Mouse (Mus musculus) hindbrain, embryonic 10.5 days (tissue): ENCODE measurements at regions not wholly inside any gene's neighbourhood (a gene's known extent, or its start where the extent isn't known, plus 50 kb on each side); places are given as distances from the start of the nearest gene placed in this dataset.
A peak's percentile ranks its signal among the peaks of the same experiment; 100 is the strongest.

Source experiments
- DNase-seq: peaks from one replicate; pipeline ENCODE4 v3.0.0-alpha.2; 2017; ENCODE audit warnings: low spot score
- H3K27ac ChIP-seq: fragments of 300-500 bp; sonication (generic); 2 replicates; pipeline ENCODE4 v1.5.1; 2016; ENCODE audit warnings: mild to moderate bottlenecking, moderate library complexity
- H3K27me3 ChIP-seq: fragments of 300-500 bp; sonication (generic); 2 replicates; pipeline ENCODE4 v1.6.1; 2016; ENCODE audit warnings: mild to moderate bottlenecking; ENCODE audit not compliant: poor library complexity, insufficient read depth, severe bottlenecking
- H3K36me3 ChIP-seq: fragments of 300-500 bp; sonication (generic); 2 replicates; pipeline ENCODE4 v1.6.1; 2016; ENCODE audit warnings: mild to moderate bottlenecking, moderate library complexity
- H3K4me1 ChIP-seq: fragments of 300-500 bp; sonication (generic); replicated peaks from 2 replicates; pipeline ENCODE4 v1.6.1; 2016; ENCODE audit warnings: mild to moderate bottlenecking
- H3K4me3 ChIP-seq: fragments of 300-500 bp; sonication (generic); 2 replicates; pipeline ENCODE4 v1.5.1; 2016; ENCODE audit warnings: mild to moderate bottlenecking, moderate library complexity
- H3K9me3 ChIP-seq: fragments of 300-500 bp; sonication (generic); 2 replicates; pipeline ENCODE4 v1.6.1; 2016; ENCODE audit warnings: mild to moderate bottlenecking, moderate library complexity
- WGBS: fragments of 180-500 bp; shearing (Covaris S2); methylation state at CpG from one replicate; pipeline ENCODE4 v1.1.7; 2016; 5-methylcytosine and 5-hydroxymethylcytosine counted together

DNA sequence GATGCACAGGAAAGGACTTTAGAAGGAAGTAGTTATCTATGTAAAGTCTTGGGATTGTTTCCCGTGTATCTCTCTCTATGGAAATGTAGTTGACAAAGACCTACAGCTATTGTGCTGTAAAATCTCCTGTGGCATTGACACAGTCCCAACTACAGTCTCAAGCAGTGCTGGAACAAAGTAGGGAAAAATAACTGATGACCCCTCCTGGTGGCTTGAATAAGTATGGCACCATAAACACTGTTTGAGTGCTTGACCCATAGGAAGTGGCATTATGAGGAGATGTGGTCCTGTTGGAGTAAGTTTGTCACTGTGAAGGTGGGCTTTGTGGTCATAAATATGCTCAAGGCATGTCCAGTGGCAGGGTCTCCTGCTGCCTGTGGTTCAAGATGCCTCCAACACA is 928.4 kb upstream of the Mms22l start:
- peaks cover 8% of the 10 kb centered on the region; the same call in 1 of the 2 replicates for H3K9me3 ChIP-seq
- no peaks in the 10 kb centered on the region for H3K4me1 ChIP-seq
- WGBS = 48% methylated on average over 1 of the region's 1 CpGs
- no peaks in the 10 kb centered on the region for H3K36me3 ChIP-seq
- H3K27me3 ChIP-seq = no peaks in the 10 kb centered on the region
- DNase-seq = no peak
- H3K27ac ChIP-seq = no peak overlapping the region
- no peak overlapping the region for H3K4me3 ChIP-seq

DNA sequence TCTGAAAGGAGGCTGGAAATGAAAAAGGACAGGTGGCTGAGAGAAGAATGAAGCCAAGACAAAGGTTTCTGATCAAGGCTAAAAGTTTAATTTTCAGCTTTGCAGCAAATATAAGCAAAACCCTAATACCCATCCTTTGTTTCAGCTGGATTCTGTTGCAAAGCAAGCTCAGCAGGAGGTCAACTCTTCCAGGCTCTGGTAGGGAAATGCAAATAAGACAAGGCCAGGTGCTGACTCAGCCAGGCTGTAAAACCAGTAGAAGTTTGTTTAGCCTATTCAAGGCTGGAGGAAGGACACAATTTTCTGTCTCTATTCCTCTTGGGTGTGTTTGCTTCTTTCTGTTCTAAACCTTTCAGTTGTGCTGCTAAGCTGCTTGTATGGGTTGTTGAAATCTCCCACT is 923.2 kb upstream of the Mms22l start:
- no peaks in the 10 kb centered on the region for H3K9me3 ChIP-seq
- H3K27ac ChIP-seq = no peak overlapping the region
- H3K4me3 ChIP-seq = no peak overlapping the region
- H3K27me3 ChIP-seq = no peaks in the 10 kb centered on the region
- H3K4me1 ChIP-seq = no peaks in the 10 kb centered on the region
- no peaks in the 10 kb centered on the region for H3K36me3 ChIP-seq
- no peak for DNase-seq

DNA sequence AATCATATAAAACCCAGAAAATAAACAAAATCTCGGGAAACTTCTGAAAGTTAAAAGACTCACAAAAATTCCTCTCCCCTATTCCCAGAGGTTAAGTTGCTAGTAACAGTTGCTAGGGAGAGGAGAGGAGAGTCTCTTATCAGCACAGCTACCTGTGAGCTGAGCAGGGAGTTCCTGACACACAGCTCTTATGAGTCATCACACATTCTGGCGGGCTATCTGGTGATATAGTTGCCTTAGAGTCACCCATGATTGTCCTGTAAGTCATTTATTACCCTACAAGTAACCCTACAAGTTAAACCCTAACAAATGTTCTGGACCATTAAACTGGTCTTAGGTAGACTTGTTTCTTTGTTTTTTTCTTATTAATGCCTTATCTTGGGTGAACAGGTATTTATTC is 908.8 kb upstream of the Mms22l start:
- no peak for DNase-seq
- Histone ChIP-seq H3K27ac (no peak overlapping the region), H3K36me3 (no peaks in the 10 kb centered on the region), H3K4me1 (peaks cover 9% of the 10 kb centered on the region), H3K9me3 (no peaks in the 10 kb centered on the region), H3K4me3 (no peak overlapping the region), H3K27me3 (no peaks in the 10 kb centered on the region)
- 69% methylated on average over 2 of the region's 2 CpGs for WGBS

DNA sequence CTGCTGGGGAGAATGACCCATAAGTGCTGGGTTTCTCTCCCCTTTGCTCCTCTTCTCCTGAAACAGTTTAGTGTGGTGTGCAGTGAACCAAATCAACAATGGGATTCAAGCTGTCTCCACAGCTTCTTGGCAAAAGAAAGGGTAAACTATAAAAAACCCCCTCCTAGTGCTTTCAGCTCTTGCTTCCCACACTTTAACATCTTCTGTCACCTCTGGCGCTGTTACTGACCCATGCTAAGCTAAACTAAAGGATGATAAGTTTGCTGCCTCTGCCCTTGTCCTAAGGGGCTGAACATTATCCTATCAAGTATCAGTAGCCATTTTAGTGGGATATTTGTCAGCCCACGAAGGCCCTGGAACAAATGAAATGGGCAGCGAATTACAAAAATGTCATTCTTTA is 905.4 kb upstream of the Mms22l start:
- WGBS = 30% methylated on average over 3 of the region's 3 CpGs
- Histone ChIP-seq H3K9me3 (no peaks in the 10 kb centered on the region), H3K4me3 (no peak overlapping the region), H3K27me3 (no peaks in the 10 kb centered on the region), H3K36me3 (no peaks in the 10 kb centered on the region), H3K27ac (peak overlapping the region; percentile 71), H3K4me1 (peaks cover 9% of the 10 kb centered on the region)
- no peak for DNase-seq

DNA sequence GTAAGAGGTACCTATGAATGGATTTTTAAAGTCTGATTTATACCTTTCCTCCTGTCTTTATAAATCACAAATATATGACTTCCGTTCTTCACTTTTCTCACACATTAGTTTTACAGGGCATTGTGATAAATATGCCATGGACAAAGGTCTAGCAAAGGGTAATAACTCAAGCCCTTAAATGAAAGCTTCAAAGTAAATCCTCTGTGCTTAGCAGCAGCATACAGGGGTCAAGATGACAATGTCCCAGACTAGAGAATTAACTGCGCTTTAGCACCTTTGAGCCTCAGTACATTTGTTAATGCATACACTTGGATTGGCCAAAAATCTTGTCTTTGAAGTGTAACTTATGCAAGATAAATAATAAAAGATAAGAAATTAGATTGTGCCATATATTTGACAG is 904.7 kb upstream of the Mms22l start:
- Histone ChIP-seq H3K4me1 (peaks cover 9% of the 10 kb centered on the region), H3K27ac (no peak overlapping the region), H3K9me3 (no peaks in the 10 kb centered on the region), H3K27me3 (no peaks in the 10 kb centered on the region), H3K4me3 (no peak overlapping the region), H3K36me3 (no peaks in the 10 kb centered on the region)
- WGBS = 73% methylated on average over 2 of the region's 2 CpGs
- no peak for DNase-seq

DNA sequence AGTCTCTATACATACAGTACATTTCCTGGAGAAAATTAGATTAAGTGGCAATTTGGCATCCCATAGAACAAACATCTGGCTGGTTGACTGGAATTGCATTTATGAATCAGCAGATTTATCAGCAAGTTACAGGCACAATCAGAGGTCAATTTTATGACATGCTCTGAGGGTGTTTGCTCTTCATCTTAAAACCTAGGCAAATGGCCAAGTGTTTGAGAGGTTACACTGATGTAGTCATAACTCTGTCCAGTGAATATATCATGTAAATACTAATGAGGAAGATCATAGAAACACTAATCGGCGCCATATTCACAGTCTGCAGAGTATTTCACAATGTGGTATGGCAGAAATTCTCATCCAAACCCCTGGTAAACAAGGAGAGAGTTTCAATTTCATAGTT is 896.2 kb upstream of the Mms22l start:
- DNase-seq = no peak
- 95% methylated on average over 2 of the region's 2 CpGs for whole genome bisulfite sequencing
- H3K4me3 ChIP-seq = no peak overlapping the region
- no peaks in the 10 kb centered on the region for H3K27me3 ChIP-seq
- no peaks in the 10 kb centered on the region for H3K36me3 ChIP-seq
- H3K9me3 ChIP-seq = no peaks in the 10 kb centered on the region
- peaks cover 32% of the 10 kb centered on the region for H3K4me1 ChIP-seq
- 0 out of 2 replicates have a peak overlapping the region, but pooled peaks have one; percentile 85 for H3K27ac ChIP-seq

DNA sequence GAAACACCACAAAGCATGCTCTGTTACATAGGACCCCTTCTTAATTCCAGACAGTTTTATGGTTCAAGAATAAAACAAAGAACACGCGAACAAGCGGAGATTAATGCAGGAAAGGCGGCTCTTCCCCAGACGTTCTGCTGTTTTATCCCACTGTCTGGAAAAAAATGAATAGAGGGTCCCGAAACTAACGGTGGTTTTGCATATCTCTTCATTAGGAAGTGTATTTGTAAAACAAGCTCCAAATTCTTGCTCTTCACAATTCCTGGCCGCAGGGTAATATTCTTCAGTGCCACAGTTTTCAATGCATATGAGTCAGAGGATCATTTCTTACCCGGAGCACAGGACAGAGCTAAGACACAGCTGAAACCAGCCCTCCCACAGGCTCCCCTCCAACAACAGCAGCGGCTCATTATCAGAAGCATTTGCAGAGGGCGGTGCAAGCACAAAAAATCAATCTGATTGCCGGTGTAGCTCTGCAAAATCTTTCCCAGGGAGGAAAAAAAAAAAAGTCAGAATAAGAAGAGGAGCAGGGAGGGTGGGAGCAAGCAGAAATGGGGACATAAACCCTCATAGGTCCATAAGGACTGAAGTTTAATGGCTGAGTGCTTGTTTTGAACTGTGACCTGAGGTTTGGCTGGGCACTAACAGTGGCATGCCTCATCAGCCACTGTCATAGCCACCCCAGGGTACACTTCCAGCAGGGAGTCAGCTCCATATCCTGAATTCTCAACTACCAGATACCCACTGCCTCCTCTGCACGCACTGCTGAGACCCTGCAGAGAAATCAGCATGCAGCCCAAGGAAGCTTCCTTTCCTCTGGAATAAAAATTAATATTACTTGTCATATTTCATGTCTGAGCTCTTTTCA is 894.6 kb upstream of the Mms22l start:
- Histone ChIP-seq H3K27me3 (no peaks in the 10 kb centered on the region), H3K9me3 (no peaks in the 10 kb centered on the region), H3K36me3 (no peaks in the 10 kb centered on the region), H3K4me3 (peak overlapping the region; percentile 35), H3K4me1 (peaks cover 39% of the 10 kb centered on the region), H3K27ac (peak overlapping the region; percentile 85)
- WGBS = 26% methylated on average over 13 of the region's 13 CpGs
- peak; percentile 30 for DNase-seq

DNA sequence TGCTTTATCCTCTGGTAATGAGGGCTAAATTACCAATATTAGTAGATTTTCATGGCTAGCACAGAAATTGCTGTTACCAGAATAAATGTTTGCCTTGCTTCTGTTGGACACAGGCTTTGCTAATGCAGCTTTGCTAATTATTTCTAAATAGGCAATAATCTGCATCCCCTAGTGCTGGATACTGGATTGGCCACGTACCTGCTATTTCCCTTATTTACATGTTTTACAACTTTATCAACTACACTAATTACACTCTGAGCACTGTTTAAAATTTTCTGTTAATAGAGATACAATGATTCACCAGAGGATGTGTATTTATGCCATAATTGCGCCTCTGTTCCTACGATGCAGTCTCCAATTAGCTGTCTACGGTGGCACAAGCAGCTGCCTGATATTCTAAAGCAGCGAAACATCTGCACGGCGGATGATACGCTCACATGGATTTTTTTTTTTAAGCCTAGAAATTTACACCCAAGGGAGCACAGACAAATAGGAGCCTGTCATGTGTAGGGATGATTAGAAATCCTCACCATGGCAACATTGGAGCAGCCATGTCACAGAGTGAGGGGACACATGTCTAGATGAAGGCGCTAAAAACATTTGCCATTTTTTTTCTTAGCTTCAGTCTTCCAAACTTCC is 893.8 kb upstream of the Mms22l start:
- Histone ChIP-seq H3K36me3 (no peaks in the 10 kb centered on the region), H3K9me3 (no peaks in the 10 kb centered on the region), H3K4me1 (peaks cover 46% of the 10 kb centered on the region), H3K27ac (peak overlapping the region; percentile 85), H3K4me3 (peak overlapping the region; percentile 35; the same call in 1 of the 2 replicates), H3K27me3 (no peaks in the 10 kb centered on the region)
- WGBS = 51% methylated on average over 9 of the region's 9 CpGs
- DNase-seq = peak; percentile 7

DNA sequence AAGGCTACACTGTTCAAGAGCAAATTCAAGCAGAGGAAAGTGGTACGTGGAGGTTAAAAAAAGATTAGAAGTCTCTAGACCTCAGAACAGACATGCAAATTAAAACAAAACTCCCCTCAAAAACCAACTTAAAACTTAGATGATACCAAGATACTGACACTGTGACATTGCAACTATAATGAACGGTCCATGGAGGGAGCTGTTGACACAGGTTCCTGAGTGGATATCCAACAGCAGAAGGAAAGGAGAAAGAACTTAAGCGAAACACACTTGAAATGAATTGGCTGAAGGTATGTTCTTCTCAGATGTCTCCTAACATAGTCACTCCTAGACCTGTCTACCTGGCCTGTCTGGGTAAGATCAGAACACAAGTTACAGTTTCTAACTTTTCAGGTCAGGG is 888.9 kb upstream of the Mms22l start:
- 76% methylated on average over 3 of the region's 3 CpGs for WGBS
- Histone ChIP-seq H3K4me1 (peaks cover 24% of the 10 kb centered on the region), H3K9me3 (no peaks in the 10 kb centered on the region), H3K36me3 (no peaks in the 10 kb centered on the region), H3K27ac (no peak overlapping the region), H3K4me3 (no peak overlapping the region), H3K27me3 (no peaks in the 10 kb centered on the region)
- no peak for DNase-seq

DNA sequence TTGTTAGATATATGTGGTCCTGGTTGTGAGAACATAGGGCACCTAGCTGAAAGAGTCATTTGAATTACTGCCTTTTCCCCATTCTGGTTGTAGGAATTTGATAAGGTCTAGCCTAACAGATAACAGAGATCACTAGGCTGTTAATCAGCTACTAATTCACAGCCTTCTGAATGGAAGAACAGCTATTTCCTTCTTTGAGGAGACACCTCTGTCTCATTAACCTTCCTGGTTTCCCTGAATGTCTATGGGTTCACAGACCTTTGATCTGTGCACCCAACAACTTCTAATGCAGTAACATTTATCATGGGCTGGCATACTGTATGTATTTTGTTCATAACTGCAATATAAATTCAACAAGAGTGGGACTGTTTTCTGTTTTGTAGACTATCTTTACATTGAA is 875.0 kb upstream of the Mms22l start:
- Histone ChIP-seq H3K36me3 (no peaks in the 10 kb centered on the region), H3K4me1 (no peaks in the 10 kb centered on the region), H3K4me3 (no peak overlapping the region), H3K27me3 (no peaks in the 10 kb centered on the region), H3K27ac (no peak overlapping the region), H3K9me3 (no peaks in the 10 kb centered on the region)
- no peak for DNase-seq

DNA sequence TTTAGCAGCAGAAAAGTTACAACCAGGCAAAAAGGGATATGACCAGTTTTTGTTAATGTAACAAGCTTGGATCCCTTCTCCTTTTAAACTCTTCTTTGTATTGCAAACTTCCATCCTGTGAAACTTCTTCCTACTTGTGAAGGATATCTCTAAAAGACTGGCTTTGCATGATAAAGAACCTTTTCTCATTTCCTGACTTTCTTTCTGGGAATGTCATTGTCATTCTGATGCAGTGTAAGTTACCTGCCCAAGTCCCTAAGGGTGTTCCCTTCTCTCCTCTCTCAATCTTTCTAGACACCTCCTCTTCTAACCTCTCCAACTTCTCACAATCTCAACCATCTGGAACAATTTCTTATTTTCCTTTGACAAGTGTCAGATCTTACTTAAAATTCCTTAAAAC is 874.0 kb upstream of the Mms22l start:
- H3K27ac ChIP-seq = no peak overlapping the region
- no peak overlapping the region for H3K4me3 ChIP-seq
- no peaks in the 10 kb centered on the region for H3K36me3 ChIP-seq
- H3K9me3 ChIP-seq = no peaks in the 10 kb centered on the region
- DNase-seq = no peak
- H3K27me3 ChIP-seq = no peaks in the 10 kb centered on the region
- no peaks in the 10 kb centered on the region for H3K4me1 ChIP-seq

DNA sequence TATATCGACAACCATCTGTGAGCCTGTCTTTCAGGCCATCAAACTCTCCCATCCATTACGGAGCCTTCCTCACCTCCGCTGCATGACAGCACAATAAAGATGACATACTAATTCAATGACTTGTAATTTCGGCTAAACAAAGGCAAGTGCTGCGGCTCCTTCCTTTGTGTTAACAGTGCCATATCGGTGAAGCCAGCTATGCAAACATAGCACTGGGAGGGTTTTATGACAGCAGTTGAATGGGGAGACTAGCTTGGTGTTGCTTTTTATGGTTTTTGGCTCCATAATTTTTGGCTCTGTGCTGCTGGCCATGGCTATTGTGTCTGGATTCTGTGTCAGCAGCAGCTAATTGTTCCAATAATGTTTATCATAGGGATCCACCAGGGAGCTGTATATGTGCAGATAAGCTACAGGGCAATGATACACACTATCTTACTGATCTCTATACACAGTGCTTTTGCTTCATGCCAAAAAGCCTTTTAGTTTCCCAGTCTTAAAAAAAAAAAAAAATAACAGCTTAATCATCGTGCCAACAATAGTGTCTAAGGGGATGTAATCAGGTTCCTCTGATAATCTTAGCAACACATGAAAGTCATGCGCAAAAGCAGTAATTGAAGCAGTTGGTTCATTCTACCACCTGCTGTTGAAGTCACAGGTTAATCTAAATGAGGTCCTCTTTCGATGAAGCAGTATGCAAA is 859.9 kb upstream of the Mms22l start:
- DNase-seq = peak; percentile 22
- H3K36me3 ChIP-seq = no peaks in the 10 kb centered on the region
- WGBS = 49% methylated on average over 9 of the region's 9 CpGs
- H3K9me3 ChIP-seq = no peaks in the 10 kb centered on the region
- no peaks in the 10 kb centered on the region for H3K27me3 ChIP-seq
- peak overlapping the region; percentile 11; the same call in 1 of the 2 replicates for H3K4me3 ChIP-seq
- peak overlapping the region; percentile 81 for H3K27ac ChIP-seq
- peaks cover 10% of the 10 kb centered on the region for H3K4me1 ChIP-seq

DNA sequence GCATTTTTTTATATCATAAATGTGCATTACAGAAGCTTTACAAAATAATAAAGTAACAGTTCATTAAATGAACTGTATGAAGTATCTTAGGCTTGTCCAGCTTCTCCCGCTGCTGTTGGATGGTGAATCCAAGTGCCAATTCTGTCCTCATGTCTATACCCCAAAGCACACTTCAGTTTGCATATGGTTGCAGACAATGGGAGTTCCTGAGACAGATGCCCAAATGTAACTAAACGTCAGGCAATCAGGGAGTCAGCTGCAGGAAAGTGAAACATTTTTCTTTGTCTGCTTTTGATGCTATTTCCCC is 859.4 kb upstream of the Mms22l start:
- Histone ChIP-seq H3K4me1 (peaks cover 10% of the 10 kb centered on the region), H3K9me3 (no peaks in the 10 kb centered on the region), H3K27me3 (no peaks in the 10 kb centered on the region), H3K36me3 (no peaks in the 10 kb centered on the region), H3K4me3 (no peak overlapping the region), H3K27ac (peak overlapping the region; percentile 81)
- WGBS = 54% methylated on average over 2 of the region's 2 CpGs
- DNase-seq = no peak
